Mouse (Mus musculus) c-Kit-positive CD71-positive TER-119-negative erythroid progenitor cells, embryonic 14.5 days (primary cell): ENCODE data around the gene Fam83b.

Source experiments
- DNase-seq: peaks from one replicate; pipeline ENCODE4 v3.0.0-alpha.2; 2013; ENCODE audit warnings: low read depth

The Fam83b gene

GRCm38 (mm10) chr9:76521640-76522039 is 45.3 kb downstream of the Fam83b start:
- no peak for DNase-seq

GRCm38 (mm10) chr9:76518665-76519064 is 48.3 kb downstream of the Fam83b start:
- no peak for DNase-seq

GRCm38 (mm10) chr9:76505650-76506049 is 61.3 kb downstream of the Fam83b start:
- DNase-seq: no peak

- no peak for DNase-seq
Measured at GRCm38 (mm10) chr9:76489737-76490136, 77.2 kb downstream of the Fam83b start.

GRCm38 (mm10) chr9:76480088-76480487 is 86.8 kb downstream of the Fam83b start:
- no peak for DNase-seq

GRCm38 (mm10) chr9:76469500-76469899 is 97.4 kb downstream of the Fam83b start:
- no peak for DNase-seq

GRCm38 (mm10) chr9:76461547-76461946 is 105.4 kb downstream of the Fam83b start:
- DNase-seq: no peak

GRCm38 (mm10) chr9:76455703-76456102 is 111.2 kb downstream of the Fam83b start:
- DNase-seq: no peak
